Mouse (Mus musculus) cerebellum, adult (tissue): ENCODE results near the gene Rsbn1l.

Experiments used
- ATAC-seq: cut with Nextera tagmentation; 2 replicates; pipeline ENCODE4 v1.9.2; 2017; ENCODE audit warnings: mild to moderate bottlenecking, moderate library complexity, mixed read lengths; ENCODE audit not compliant: insufficient number of reproducible peaks, low FRiP score, low TSS enrichment

Rsbn1l gene

DNA sequence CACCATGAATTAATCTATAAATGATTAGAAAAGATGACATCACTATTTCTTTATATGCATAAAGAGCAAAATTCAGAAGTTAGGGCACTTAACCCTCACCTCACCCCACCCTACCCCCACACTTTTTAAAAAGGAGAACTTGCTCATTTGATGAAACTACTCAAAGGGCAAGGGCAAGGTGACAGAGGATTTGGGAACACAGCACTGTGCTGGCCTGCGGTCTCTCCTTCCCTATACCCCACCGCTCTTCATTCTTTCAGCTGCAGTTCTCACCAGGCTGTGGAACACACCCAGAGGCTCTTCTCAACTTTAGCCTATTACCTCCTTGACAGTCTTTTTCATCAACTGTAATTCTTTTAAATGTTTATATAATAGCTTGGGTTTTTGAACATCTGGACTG is 109.2 kb downstream of the Rsbn1l start:
- ATAC-seq: no peak

DNA sequence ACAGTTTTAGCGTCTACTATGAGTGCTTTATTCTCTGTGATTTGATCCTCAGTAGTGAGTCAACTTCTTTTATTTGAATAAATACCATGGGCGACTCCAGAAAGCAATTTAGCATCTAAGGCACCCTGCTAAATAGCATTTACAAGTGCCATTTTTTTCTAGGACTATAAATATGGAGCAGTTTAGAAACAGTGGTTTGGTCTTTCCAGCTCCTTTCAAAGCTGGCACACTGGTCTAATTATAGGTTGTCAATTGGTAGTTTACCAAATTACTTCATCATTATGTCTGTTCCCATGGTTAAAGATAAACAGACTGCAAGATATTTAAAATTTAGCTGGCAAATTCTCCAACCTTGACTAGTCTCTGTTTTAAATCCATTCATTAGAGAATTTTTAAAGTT is 112.4 kb downstream of the Rsbn1l start:
- no peak for ATAC-seq

DNA sequence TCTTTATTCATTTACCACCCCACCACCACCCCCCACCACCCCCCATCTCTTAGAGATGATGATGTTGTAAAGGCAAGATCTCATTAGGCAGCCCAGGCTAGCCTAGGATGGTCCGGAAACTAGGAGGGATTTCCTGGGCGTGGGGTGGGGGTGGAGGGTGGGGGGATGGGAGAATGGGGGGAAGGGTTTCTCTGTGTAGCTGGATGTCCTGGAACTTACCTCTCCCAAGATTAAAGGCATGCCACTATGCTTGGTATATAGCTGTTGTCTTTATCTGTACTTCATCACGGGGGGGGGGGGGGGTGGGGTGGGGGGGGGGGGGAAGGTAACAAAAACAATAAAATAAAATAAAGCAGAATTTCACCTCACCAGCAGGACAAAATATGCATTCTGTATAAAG is 112.8 kb downstream of the Rsbn1l start:
- ATAC-seq: no peak
